Mouse (Mus musculus): ENCODE results near the gene Kcnk1. TPM values are rescaled to one million over a fixed set of nuclear protein-coding genes. Genes with fewer than 3 reads are reported as not detected.

Kcnk1 gene
- polyA plus RNA-seq, 1 experiment from 2014 or later, result 21.4 TPM

- WGBS, result 79% methylated on average over 11 of the region's 11 CpGs
- no peaks in the 10 kb centered on the region for H3K27me3 ChIP-seq (ENCODE audit: control insufficient read depth, insufficient read depth, low read depth, low read length)
- H3K9me3 ChIP-seq (replicated peaks; ENCODE audit: control insufficient read depth, low read length, poor library complexity, severe bottlenecking), result no peaks in the 10 kb centered on the region
- ATAC-seq, result no peak
- H3K9ac ChIP-seq (ENCODE audit: low read depth, low read length), result no peak overlapping the region
- no peaks in the 10 kb centered on the region for H3K36me3 ChIP-seq (ENCODE audit: control insufficient read depth, insufficient read depth, low read length)
- no peaks in the 10 kb centered on the region for H3K4me1 ChIP-seq (ENCODE audit: control insufficient read depth, insufficient read depth, low read length)
- H3K27ac ChIP-seq (ENCODE audit: low read length), result no peak overlapping the region
- H3K4me2 ChIP-seq (ENCODE audit: low read length), result no peak overlapping the region
- H3K4me3 ChIP-seq (ENCODE audit: low read depth, low read length), result no peak overlapping the region
Measured at GRCm38 (mm10) chr8:126006310-126006990, 11.5 kb downstream of the Kcnk1 start.

GRCm38 (mm10) chr8:126007538-126008330 lies 12.8 kb downstream of the Kcnk1 start:
- Histone ChIP-seq H3K4me2 (ENCODE audit: low read length) (no peak overlapping the region), H3K4me3 (ENCODE audit: low read depth, low read length) (no peak overlapping the region), H3K9me3 (replicated peaks; ENCODE audit: control insufficient read depth, low read length, poor library complexity, severe bottlenecking) (no peaks in the 10 kb centered on the region), H3K4me1 (ENCODE audit: control insufficient read depth, insufficient read depth, low read length) (no peaks in the 10 kb centered on the region), H3K9ac (ENCODE audit: low read depth, low read length) (no peak overlapping the region), H3K27ac (ENCODE audit: low read length) (no peak overlapping the region), H3K27me3 (ENCODE audit: control insufficient read depth, insufficient read depth, low read depth, low read length) (no peaks in the 10 kb centered on the region), H3K36me3 (ENCODE audit: control insufficient read depth, insufficient read depth, low read length) (no peaks in the 10 kb centered on the region)
- 85% methylated on average over 19 of the region's 19 CpGs for WGBS
- no peak for ATAC-seq

DNA sequence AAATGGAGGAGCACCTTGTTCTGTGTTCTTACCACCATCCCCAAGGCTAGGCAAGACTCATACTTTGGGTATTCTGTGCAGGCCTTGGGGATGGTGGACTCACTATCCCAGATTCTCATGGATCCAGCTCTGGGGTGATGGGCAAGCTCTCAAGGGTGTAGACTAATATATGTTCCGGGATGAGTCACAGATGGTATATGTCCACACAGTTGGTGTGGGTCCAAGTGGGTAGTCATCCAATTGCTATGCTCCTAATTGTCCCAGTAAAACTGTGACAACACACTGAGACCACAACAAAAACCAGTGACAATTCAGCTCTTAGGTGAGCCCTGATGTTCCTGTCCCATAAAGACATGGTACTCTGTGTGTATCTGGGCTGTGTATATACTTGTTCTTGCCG lies 14.0 kb downstream of the Kcnk1 start:
- ATAC-seq, result no peak
- no peaks in the 10 kb centered on the region for H3K9me3 ChIP-seq (replicated peaks; ENCODE audit: control insufficient read depth, low read length, poor library complexity, severe bottlenecking)
- no peak overlapping the region for H3K4me2 ChIP-seq (ENCODE audit: low read length)
- H3K4me1 ChIP-seq (ENCODE audit: control insufficient read depth, insufficient read depth, low read length), result no peaks in the 10 kb centered on the region
- H3K27ac ChIP-seq (ENCODE audit: low read length), result no peak overlapping the region
- H3K4me3 ChIP-seq (ENCODE audit: low read depth, low read length), result no peak overlapping the region
- no peaks in the 10 kb centered on the region for H3K27me3 ChIP-seq (ENCODE audit: control insufficient read depth, insufficient read depth, low read depth, low read length)
- no peak overlapping the region for H3K9ac ChIP-seq (ENCODE audit: low read depth, low read length)
- 95% methylated on average over 2 of the region's 2 CpGs for WGBS
- H3K36me3 ChIP-seq (ENCODE audit: control insufficient read depth, insufficient read depth, low read length), result no peaks in the 10 kb centered on the region

- Histone ChIP-seq H3K27ac (ENCODE audit: low read length) (no peak overlapping the region), H3K27me3 (ENCODE audit: control insufficient read depth, insufficient read depth, low read depth, low read length) (no peaks in the 10 kb centered on the region), H3K36me3 (ENCODE audit: control insufficient read depth, insufficient read depth, low read length) (no peaks in the 10 kb centered on the region), H3K4me2 (ENCODE audit: low read length) (no peak overlapping the region), H3K9me3 (replicated peaks; ENCODE audit: control insufficient read depth, low read length, poor library complexity, severe bottlenecking) (no peaks in the 10 kb centered on the region), H3K4me3 (ENCODE audit: low read depth, low read length) (no peak overlapping the region), H3K9ac (ENCODE audit: low read depth, low read length) (no peak overlapping the region), H3K4me1 (ENCODE audit: control insufficient read depth, insufficient read depth, low read length) (no peaks in the 10 kb centered on the region)
- no peak for ATAC-seq
- 80% methylated on average over 3 of the region's 3 CpGs for WGBS
Measured at GRCm38 (mm10) chr8:126010900-126011299, 15.9 kb downstream of the Kcnk1 start.

GRCm38 (mm10) chr8:126012334-126012733 lies 17.4 kb downstream of the Kcnk1 start:
- H3K9ac ChIP-seq (ENCODE audit: low read depth, low read length), result no peak overlapping the region
- H3K27me3 ChIP-seq (ENCODE audit: control insufficient read depth, insufficient read depth, low read depth, low read length), result no peaks in the 10 kb centered on the region
- no peak overlapping the region for H3K4me3 ChIP-seq (ENCODE audit: low read depth, low read length)
- H3K9me3 ChIP-seq (replicated peaks; ENCODE audit: control insufficient read depth, low read length, poor library complexity, severe bottlenecking), result no peaks in the 10 kb centered on the region
- no peaks in the 10 kb centered on the region for H3K4me1 ChIP-seq (ENCODE audit: control insufficient read depth, insufficient read depth, low read length)
- no peak for ATAC-seq
- no peak overlapping the region for H3K27ac ChIP-seq (ENCODE audit: low read length)
- 88% methylated on average over 6 of the region's 6 CpGs for WGBS
- H3K36me3 ChIP-seq (ENCODE audit: control insufficient read depth, insufficient read depth, low read length), result no peaks in the 10 kb centered on the region
- no peak overlapping the region for H3K4me2 ChIP-seq (ENCODE audit: low read length)

- H3K27me3 ChIP-seq (ENCODE audit: control insufficient read depth, insufficient read depth, low read depth, low read length), result no peaks in the 10 kb centered on the region
- H3K9me3 ChIP-seq (replicated peaks; ENCODE audit: control insufficient read depth, low read length, poor library complexity, severe bottlenecking), result no peaks in the 10 kb centered on the region
- no peak overlapping the region for H3K4me2 ChIP-seq (ENCODE audit: low read length)
- H3K36me3 ChIP-seq (ENCODE audit: control insufficient read depth, insufficient read depth, low read length), result no peaks in the 10 kb centered on the region
- 93% methylated on average over 5 of the region's 5 CpGs for WGBS
- H3K4me1 ChIP-seq (ENCODE audit: control insufficient read depth, insufficient read depth, low read length), result no peaks in the 10 kb centered on the region
- ATAC-seq, result no peak
- no peak overlapping the region for H3K4me3 ChIP-seq (ENCODE audit: low read depth, low read length)
- no peak overlapping the region for H3K27ac ChIP-seq (ENCODE audit: low read length)
- H3K9ac ChIP-seq (ENCODE audit: low read depth, low read length), result no peak overlapping the region
Measured at GRCm38 (mm10) chr8:126013646-126014045, 18.7 kb downstream of the Kcnk1 start.

GRCm38 (mm10) chr8:126021932-126022331 lies 27.0 kb downstream of the Kcnk1 start:
- Histone ChIP-seq H3K4me2 (ENCODE audit: low read length) (no peak overlapping the region), H3K27me3 (ENCODE audit: control insufficient read depth, insufficient read depth, low read depth, low read length) (no peaks in the 10 kb centered on the region), H3K4me1 (ENCODE audit: control insufficient read depth, insufficient read depth, low read length) (no peaks in the 10 kb centered on the region), H3K9ac (ENCODE audit: low read depth, low read length) (no peak overlapping the region), H3K36me3 (ENCODE audit: control insufficient read depth, insufficient read depth, low read length) (no peaks in the 10 kb centered on the region), H3K27ac (ENCODE audit: low read length) (no peak overlapping the region), H3K9me3 (replicated peaks; ENCODE audit: control insufficient read depth, low read length, poor library complexity, severe bottlenecking) (no peaks in the 10 kb centered on the region), H3K4me3 (ENCODE audit: low read depth, low read length) (no peak overlapping the region)
- no peak for ATAC-seq
- WGBS, result 89% methylated on average over 8 of the region's 8 CpGs

DNA sequence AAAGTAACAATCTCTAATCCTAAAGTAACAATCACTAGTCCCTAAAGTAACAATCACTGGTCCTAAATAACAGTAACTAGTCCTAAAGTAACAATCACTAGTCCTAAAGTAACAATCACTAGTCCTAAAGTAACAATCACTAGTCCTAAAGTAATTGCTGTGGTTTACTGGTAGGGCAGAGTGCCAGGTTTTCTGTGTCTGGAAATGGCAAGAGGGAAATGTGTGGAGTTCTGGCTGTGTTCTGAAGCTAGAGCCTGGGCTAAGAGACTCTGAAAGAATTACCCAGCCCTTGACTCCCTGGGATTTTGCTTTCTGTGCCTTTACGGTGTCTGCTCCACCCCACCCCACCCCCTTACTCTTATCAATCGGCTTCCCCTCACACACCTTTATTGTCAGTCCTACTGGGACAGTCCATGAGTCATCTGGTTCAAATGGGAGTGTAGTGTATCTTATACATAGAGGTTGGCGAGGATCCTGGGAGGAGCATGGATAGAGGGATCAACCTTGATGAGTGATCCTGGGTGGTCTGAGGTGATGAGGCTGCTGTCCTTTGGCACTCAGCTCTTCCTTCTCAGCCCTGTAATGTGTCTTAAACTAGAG lies 28.8 kb downstream of the Kcnk1 start:
- no peaks in the 10 kb centered on the region for H3K9me3 ChIP-seq (replicated peaks; ENCODE audit: control insufficient read depth, low read length, poor library complexity, severe bottlenecking)
- WGBS, result 80% methylated on average over 3 of the region's 3 CpGs
- ATAC-seq, result no peak
- H3K4me1 ChIP-seq (ENCODE audit: control insufficient read depth, insufficient read depth, low read length), result no peaks in the 10 kb centered on the region
- H3K27ac ChIP-seq (ENCODE audit: low read length), result no peak overlapping the region
- no peaks in the 10 kb centered on the region for H3K36me3 ChIP-seq (ENCODE audit: control insufficient read depth, insufficient read depth, low read length)
- no peak overlapping the region for H3K4me3 ChIP-seq (ENCODE audit: low read depth, low read length)
- no peaks in the 10 kb centered on the region for H3K27me3 ChIP-seq (ENCODE audit: control insufficient read depth, insufficient read depth, low read depth, low read length)
- H3K4me2 ChIP-seq (ENCODE audit: low read length), result no peak overlapping the region
- H3K9ac ChIP-seq (ENCODE audit: low read depth, low read length), result no peak overlapping the region

- Histone ChIP-seq H3K36me3 (ENCODE audit: control insufficient read depth, insufficient read depth, low read length) (no peaks in the 10 kb centered on the region), H3K9me3 (replicated peaks; ENCODE audit: control insufficient read depth, low read length, poor library complexity, severe bottlenecking) (no peaks in the 10 kb centered on the region), H3K4me1 (ENCODE audit: control insufficient read depth, insufficient read depth, low read length) (no peaks in the 10 kb centered on the region), H3K9ac (ENCODE audit: low read depth, low read length) (no peak overlapping the region), H3K27ac (ENCODE audit: low read length) (no peak overlapping the region), H3K4me2 (ENCODE audit: low read length) (no peak overlapping the region), H3K27me3 (ENCODE audit: control insufficient read depth, insufficient read depth, low read depth, low read length) (no peaks in the 10 kb centered on the region), H3K4me3 (ENCODE audit: low read depth, low read length) (no peak overlapping the region)
- no peak for ATAC-seq
- WGBS, result 95% methylated on average over 16 of the region's 16 CpGs
Measured at GRCm38 (mm10) chr8:126024891-126025290, 29.9 kb downstream of the Kcnk1 start.

Data from midbrain, embryonic 16.5 days (tissue).